Mouse (Mus musculus): ENCODE data around the gene Nlrx1. TPM values are rescaled to one million over a fixed set of nuclear protein-coding genes. Genes with fewer than 3 reads are reported as not detected.

The Nlrx1 gene
- polyA plus RNA-seq, 1 experiment from 2014 or later, result 4.3 TPM

DNA sequence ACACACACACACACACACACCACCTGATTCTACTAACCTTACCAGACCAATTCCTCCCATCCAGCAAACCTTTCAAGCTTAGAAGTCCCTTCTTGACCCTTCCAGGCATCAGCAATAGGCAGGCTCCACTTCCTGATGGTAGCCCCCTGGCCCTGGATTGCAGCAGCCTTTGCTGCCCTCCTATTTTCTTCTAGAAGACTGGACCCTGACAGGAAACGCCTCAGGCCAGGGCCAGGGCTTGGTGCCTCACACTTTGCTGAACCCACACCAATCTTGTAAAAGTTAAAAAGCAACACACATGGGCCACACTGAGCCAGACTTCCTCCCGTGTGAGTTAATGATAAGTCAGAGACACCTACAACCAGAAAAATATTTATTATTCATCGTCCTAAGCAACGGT, 31.3 kb downstream of the Nlrx1 start:
- Histone ChIP-seq H3K4me2 (no peak overlapping the region), H3K36me3 (ENCODE audit: control insufficient read depth, insufficient read depth, low read length) (no peaks in the 10 kb centered on the region), H3K4me1 (replicated peaks; ENCODE audit: control insufficient read depth, insufficient read depth, low read length) (peaks cover 4% of the 10 kb centered on the region), H3K4me3 (ENCODE audit: low read depth, low read length) (no peak overlapping the region), H3K27ac (ENCODE audit: low read depth, low read length) (no peak overlapping the region), H3K9me3 (ENCODE audit: control insufficient read depth, low read length) (no peaks in the 10 kb centered on the region), H3K9ac (ENCODE audit: low read depth, low read length) (no peak overlapping the region), H3K27me3 (replicated peaks; ENCODE audit: control insufficient read depth, insufficient read depth, low read length) (no peaks in the 10 kb centered on the region)
- WGBS, result 73% methylated on average over 4 of the region's 4 CpGs
- no peak for ATAC-seq (replicated peaks; ENCODE audit: low FRiP score)
- no peak for DNase-seq (ENCODE audit: low spot score)

DNA sequence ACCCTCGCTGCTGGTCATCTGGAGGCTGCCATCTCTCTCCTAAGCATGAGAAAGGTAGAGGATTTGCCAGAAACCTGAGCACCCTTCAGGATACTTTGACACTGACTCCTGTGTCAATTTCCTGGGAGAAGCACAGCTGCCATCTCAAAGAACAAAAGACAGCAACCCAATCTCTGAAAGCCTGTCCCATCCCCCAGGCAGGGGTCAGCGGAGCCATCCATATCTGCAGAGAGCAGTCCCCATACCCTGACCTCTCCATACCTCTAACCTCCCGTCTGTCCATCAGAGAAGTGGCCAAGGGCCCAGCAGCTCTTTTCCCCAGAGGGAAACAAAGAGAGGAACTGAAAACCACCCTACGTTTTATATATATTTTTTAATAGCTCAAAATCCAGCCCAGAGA, 31.8 kb downstream of the Nlrx1 start:
- H3K27me3 ChIP-seq (replicated peaks; ENCODE audit: control insufficient read depth, insufficient read depth, low read length), result no peaks in the 10 kb centered on the region
- no peak overlapping the region for H3K4me3 ChIP-seq (ENCODE audit: low read depth, low read length)
- H3K36me3 ChIP-seq (ENCODE audit: control insufficient read depth, insufficient read depth, low read length), result no peaks in the 10 kb centered on the region
- no peak overlapping the region for H3K9ac ChIP-seq (ENCODE audit: low read depth, low read length)
- no peak overlapping the region for H3K4me2 ChIP-seq
- H3K27ac ChIP-seq (ENCODE audit: low read depth, low read length), result no peak overlapping the region
- no peaks in the 10 kb centered on the region for H3K9me3 ChIP-seq (ENCODE audit: control insufficient read depth, low read length)
- DNase-seq (ENCODE audit: low spot score), result no peak
- peaks cover 9% of the 10 kb centered on the region for H3K4me1 ChIP-seq (replicated peaks; ENCODE audit: control insufficient read depth, insufficient read depth, low read length)
- WGBS, result 64% methylated on average over 4 of the region's 4 CpGs
- no peak for ATAC-seq (replicated peaks; ENCODE audit: low FRiP score)

DNA sequence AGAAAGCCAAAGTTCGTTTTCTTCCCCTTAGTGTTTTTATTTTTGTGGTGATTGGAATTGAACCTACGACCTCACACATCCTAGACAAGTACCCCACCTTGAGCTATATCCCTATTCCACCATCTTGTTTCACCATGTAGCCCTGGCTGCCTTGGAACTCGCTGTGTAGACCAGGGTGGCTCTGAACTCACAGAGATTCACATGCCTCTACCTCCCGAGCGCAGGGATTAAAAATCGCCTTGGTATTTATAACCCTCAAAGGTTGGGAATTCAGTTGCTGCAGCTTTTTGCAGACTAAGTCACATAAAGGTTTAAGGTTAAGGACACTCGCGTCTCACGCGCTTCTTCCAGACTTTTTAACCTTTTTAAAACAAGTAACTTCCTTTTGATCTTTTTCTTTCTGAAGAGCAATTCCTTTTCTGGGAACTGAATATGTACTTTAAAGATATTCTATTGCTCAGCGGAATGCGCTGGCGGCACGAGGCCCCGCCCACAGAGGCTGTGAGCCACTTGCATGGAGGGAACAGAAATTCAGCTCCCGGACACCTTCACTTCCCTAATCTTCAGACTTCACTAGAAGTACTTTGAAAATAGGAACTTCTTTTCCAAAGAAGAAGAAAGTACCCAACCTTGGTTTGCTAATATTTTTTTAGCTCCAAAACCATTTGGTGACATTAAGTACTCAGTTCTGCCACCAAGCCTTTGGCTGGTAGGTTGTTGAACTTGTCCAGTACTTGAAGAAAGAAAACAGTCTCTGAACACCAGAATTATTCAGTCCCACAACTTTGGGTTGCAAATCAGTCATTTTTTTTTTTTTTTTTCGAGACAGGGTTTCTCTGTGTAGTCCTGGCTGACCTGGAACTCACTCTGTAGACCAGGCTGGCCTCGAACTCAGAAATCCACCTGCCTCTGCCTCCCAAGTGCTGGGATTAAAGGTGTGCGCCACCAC, 33.6 kb downstream of the Nlrx1 start:
- Histone ChIP-seq H3K9me3 (ENCODE audit: control insufficient read depth, low read length) (no peaks in the 10 kb centered on the region), H3K4me3 (ENCODE audit: low read depth, low read length) (peak overlapping the region; percentile 91), H3K36me3 (ENCODE audit: control insufficient read depth, insufficient read depth, low read length) (no peaks in the 10 kb centered on the region), H3K4me2 (peak overlapping the region; percentile 85), H3K27ac (ENCODE audit: low read depth, low read length) (peak overlapping the region; percentile 94; the same call in 1 of the 2 replicates), H3K4me1 (replicated peaks; ENCODE audit: control insufficient read depth, insufficient read depth, low read length) (peaks cover 15% of the 10 kb centered on the region), H3K27me3 (replicated peaks; ENCODE audit: control insufficient read depth, insufficient read depth, low read length) (no peaks in the 10 kb centered on the region), H3K9ac (ENCODE audit: low read depth, low read length) (peak overlapping the region; percentile 41)
- WGBS, result 18% methylated on average over 19 of the region's 19 CpGs
- DNase-seq (ENCODE audit: low spot score) (peak; percentile 55), ATAC-seq (replicated peaks; ENCODE audit: low FRiP score) (peak; percentile 55)

DNA sequence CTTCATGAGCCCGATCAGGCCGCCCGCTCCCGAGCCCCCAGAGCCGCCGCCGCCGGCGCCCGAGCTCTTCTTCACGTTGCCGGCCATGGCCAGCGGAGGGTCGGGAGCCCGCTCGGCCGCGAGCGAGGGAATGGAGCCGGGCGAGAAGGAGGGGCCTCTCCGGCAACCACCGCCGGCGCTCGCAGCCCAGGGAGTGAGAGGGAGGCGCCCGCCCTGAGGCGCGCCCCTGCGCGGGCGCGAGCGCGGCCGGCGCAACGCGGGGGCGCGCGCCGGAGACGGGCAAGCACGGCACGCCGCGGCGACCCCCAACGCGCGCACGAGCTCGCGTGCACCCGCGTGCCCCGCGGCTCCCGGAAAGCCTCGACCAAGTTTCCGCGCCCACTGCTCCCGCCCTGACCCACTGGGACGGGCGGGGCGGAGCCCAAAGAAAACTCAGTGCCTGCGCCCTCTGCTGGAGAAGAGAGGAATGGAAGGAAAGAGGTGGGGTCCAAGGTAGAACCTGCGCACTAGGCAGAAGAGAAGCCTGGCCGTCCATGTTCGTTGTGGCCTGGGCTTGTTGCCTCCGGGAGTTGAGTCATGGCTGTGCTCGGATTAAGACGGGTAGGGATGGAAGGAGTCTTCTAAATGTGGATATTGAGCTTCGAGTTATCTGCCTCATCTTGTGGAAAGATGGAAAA, 34.5 kb downstream of the Nlrx1 start, which contains the start of gene Cbl:
Gene Cbl, minus strand, starts transcription at position 248 of the 677 bp plus-strand sequence.
- DNase-seq (ENCODE audit: low spot score), result peak; percentile 99
- WGBS, result under 1% methylated on average over 72 of the region's 76 CpGs
- Histone ChIP-seq H3K36me3 (ENCODE audit: control insufficient read depth, insufficient read depth, low read length) (no peaks in the 10 kb centered on the region), H3K9ac (ENCODE audit: low read depth, low read length) (peak within 1 kb of the TSS; percentile 90), H3K4me3 (ENCODE audit: low read depth, low read length) (peak within 1 kb of the TSS; percentile 91), H3K4me1 (replicated peaks; ENCODE audit: control insufficient read depth, insufficient read depth, low read length) (peaks cover 15% of the 10 kb centered on the region), H3K4me2 (peak within 1 kb of the TSS; percentile 85), H3K27ac (ENCODE audit: low read depth, low read length) (peak within 1 kb of the TSS; percentile 94), H3K9me3 (ENCODE audit: control insufficient read depth, low read length) (no peaks in the 10 kb centered on the region), H3K27me3 (replicated peaks; ENCODE audit: control insufficient read depth, insufficient read depth, low read length) (no peaks in the 10 kb centered on the region)
- ATAC-seq (replicated peaks; ENCODE audit: low FRiP score), result peak; percentile 92

DNA sequence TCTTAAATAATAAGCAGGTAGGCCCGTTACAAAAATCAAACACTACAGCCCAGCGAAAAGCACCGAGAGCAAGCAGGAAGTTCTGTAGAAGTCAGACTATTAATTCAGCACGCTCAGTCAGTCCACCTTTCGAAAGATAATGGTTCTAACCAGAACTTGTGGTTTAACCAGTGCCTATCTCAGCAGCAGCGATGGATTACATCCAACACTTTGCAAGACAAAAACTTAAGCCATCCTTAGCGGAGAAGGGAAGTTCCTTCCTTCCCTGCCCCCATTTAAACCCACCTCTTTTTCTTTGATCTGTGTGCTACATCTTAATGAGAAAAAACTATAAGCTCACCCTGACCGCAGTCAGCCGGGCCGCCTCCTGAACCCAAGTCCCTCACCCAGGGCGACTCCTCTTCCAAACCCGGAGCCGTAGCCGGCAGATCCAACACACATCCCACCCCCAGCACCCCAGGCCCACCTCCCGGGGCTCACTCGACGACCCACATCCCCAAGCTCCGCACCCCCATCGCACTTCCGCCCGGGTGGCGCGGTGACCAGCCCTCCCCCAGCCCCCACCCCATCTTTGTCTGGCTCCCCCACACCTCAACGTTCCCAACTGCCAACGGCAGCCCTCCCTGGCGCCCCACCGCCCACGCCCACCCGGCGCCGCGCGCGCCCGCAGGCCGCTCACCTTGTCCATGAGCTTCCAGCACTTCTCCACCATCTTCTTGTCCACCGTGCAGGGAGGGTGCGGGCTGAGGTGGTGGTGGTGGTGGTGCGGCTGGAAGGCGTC, 35.2 kb downstream of the Nlrx1 start:
- H3K9ac ChIP-seq (ENCODE audit: low read depth, low read length), result peak overlapping the region; percentile 90
- peak overlapping the region; percentile 94 for H3K27ac ChIP-seq (ENCODE audit: low read depth, low read length)
- peak overlapping the region; percentile 85 for H3K4me2 ChIP-seq
- no peak for DNase-seq (ENCODE audit: low spot score)
- ATAC-seq (replicated peaks; ENCODE audit: low FRiP score), result peak; percentile 67
- peaks cover 16% of the 10 kb centered on the region for H3K4me1 ChIP-seq (replicated peaks; ENCODE audit: control insufficient read depth, insufficient read depth, low read length)
- no peaks in the 10 kb centered on the region for H3K36me3 ChIP-seq (ENCODE audit: control insufficient read depth, insufficient read depth, low read length)
- peak overlapping the region; percentile 91 for H3K4me3 ChIP-seq (ENCODE audit: low read depth, low read length)
- under 1% methylated on average over 40 of the region's 40 CpGs for WGBS
- H3K9me3 ChIP-seq (ENCODE audit: control insufficient read depth, low read length), result no peaks in the 10 kb centered on the region
- H3K27me3 ChIP-seq (replicated peaks; ENCODE audit: control insufficient read depth, insufficient read depth, low read length), result no peaks in the 10 kb centered on the region

DNA sequence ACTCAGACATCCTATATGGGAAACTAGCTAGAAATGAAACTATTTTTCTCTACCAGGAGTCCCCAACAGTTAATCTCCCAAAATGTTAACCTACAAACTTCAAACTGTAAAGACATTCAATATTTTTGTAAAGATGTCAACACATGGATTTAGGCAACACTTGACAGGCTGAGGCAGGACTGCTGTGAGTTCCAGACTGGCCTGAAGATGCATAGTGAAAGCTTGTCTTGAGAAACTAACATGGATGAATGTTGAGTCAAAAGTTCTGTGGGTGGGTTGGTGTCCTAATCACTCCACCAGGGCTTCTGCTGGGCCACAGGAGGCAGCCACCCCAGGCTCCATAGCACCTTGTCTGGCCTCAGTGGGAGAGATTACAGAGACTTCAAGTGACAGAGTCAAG, 36.8 kb downstream of the Nlrx1 start:
- Histone ChIP-seq H3K4me3 (ENCODE audit: low read depth, low read length) (peak overlapping the region; percentile 91; the same call in 1 of the 2 replicates), H3K27me3 (replicated peaks; ENCODE audit: control insufficient read depth, insufficient read depth, low read length) (no peaks in the 10 kb centered on the region), H3K9ac (ENCODE audit: low read depth, low read length) (0 out of 2 replicates have a peak overlapping the region, but pooled peaks have one; percentile 31), H3K27ac (ENCODE audit: low read depth, low read length) (no peak overlapping the region), H3K9me3 (ENCODE audit: control insufficient read depth, low read length) (no peaks in the 10 kb centered on the region), H3K4me2 (peak overlapping the region; percentile 85), H3K36me3 (ENCODE audit: control insufficient read depth, insufficient read depth, low read length) (no peaks in the 10 kb centered on the region), H3K4me1 (replicated peaks; ENCODE audit: control insufficient read depth, insufficient read depth, low read length) (peaks cover 19% of the 10 kb centered on the region)
- DNase-seq (ENCODE audit: low spot score) (no peak), ATAC-seq (replicated peaks; ENCODE audit: low FRiP score) (no peak)

DNA sequence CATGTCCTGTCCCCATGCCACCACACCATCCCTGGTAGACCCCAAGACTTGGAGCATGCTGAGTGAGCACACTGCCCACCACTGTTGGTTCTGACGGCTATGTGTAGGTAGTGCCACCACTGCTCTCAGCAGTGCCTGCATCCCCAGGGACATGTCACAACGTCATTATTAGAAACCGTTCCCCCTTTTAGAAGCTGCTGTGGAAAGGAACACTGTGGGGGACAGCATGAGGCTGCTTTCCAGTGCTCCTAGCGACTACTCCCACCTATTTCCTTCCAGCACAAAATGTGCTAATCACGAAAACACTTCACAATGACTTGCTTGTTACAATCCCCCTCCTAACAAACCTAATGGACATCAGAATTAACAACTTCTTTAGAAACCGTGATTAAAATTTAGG, 42.4 kb downstream of the Nlrx1 start:
- Histone ChIP-seq H3K27me3 (replicated peaks; ENCODE audit: control insufficient read depth, insufficient read depth, low read length) (no peaks in the 10 kb centered on the region), H3K9ac (ENCODE audit: low read depth, low read length) (no peak overlapping the region), H3K4me2 (no peak overlapping the region), H3K4me1 (replicated peaks; ENCODE audit: control insufficient read depth, insufficient read depth, low read length) (0 out of 2 replicates have a peak, but pooled peaks cover 7% of the 10 kb centered on the region), H3K27ac (ENCODE audit: low read depth, low read length) (no peak overlapping the region), H3K36me3 (ENCODE audit: control insufficient read depth, insufficient read depth, low read length) (peaks cover 2% of the 10 kb centered on the region), H3K9me3 (ENCODE audit: control insufficient read depth, low read length) (no peaks in the 10 kb centered on the region), H3K4me3 (ENCODE audit: low read depth, low read length) (no peak overlapping the region)
- no peak for ATAC-seq (replicated peaks; ENCODE audit: low FRiP score)
- 71% methylated on average over 6 of the region's 6 CpGs for WGBS
- no peak for DNase-seq (ENCODE audit: low spot score)

DNA sequence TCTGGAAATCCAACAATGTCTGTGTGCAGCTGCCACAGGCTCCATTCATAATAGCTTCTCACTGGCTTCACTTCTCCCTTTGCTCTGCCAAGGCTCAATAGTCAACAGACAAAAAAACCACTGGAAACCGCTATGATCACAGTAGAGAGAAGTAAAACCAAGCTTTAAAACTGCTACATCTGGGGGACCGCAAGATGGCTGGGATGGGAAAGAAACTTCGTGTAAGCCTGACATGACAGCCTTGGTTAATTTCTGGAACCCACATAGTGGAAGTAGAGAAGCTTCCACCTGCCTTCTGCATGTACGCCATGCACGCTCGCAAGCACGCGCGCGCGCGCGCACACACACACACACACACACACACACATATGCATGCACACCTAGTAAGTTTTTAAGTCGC, 54.9 kb downstream of the Nlrx1 start:
- no peaks in the 10 kb centered on the region; the same call in 1 of the 2 replicates for H3K4me1 ChIP-seq (replicated peaks; ENCODE audit: control insufficient read depth, insufficient read depth, low read length)
- no peak overlapping the region for H3K4me3 ChIP-seq (ENCODE audit: low read depth, low read length)
- 91% methylated on average over 14 of the region's 14 CpGs for WGBS
- H3K27me3 ChIP-seq (replicated peaks; ENCODE audit: control insufficient read depth, insufficient read depth, low read length), result no peaks in the 10 kb centered on the region
- H3K36me3 ChIP-seq (ENCODE audit: control insufficient read depth, insufficient read depth, low read length), result 0 out of 2 replicates have a peak, but pooled peaks cover 2% of the 10 kb centered on the region
- H3K4me2 ChIP-seq, result no peak overlapping the region
- no peak for ATAC-seq (replicated peaks; ENCODE audit: low FRiP score)
- H3K9me3 ChIP-seq (ENCODE audit: control insufficient read depth, low read length), result no peaks in the 10 kb centered on the region
- no peak for DNase-seq (ENCODE audit: low spot score)
- no peak overlapping the region for H3K9ac ChIP-seq (ENCODE audit: low read depth, low read length)
- no peak overlapping the region for H3K27ac ChIP-seq (ENCODE audit: low read depth, low read length)

All from liver, embryonic 11.5 days (tissue).